Mouse (Mus musculus) liver, postnatal 0 days (tissue): Measurements from ENCODE around the gene Gpsm1.

ENCODE experiments used
- CTCF ChIP-seq: sonication (generic); IDR thresholded peaks from 2 replicates; pipeline ENCODE4 v1.5.1; 2016; ENCODE audit warnings: antibody characterized with exemption, low read depth
- EP300 ChIP-seq: IDR thresholded peaks from 2 replicates; pipeline ENCODE4 v1.6.1; 2016; ENCODE audit warnings: antibody characterized with exemption, low read depth, mild to moderate bottlenecking

DNA sequence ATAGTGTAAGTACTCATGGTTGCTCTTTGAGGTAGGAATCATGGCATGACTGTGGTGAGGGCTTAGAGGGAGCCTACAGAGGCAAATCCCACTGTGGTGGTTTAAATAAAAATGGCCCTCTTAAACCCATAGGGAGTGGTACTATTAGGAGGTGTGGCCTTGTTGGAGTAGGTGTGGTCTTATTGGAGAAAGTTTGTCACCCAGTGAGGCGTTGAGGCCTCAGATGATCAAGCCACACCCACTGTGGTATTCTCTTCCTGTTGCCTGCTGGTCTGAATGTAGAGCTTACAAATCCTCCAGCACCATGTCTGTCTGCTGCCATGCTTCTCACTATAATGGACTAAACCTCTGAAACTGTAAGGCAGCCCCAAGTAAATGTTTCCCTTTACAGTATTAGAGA, 10.6 kb upstream of the Gpsm1 start:
- TF ChIP-seq CTCF, result no peak
- no peak for TF ChIP-seq EP300
